Mouse (Mus musculus) lung, postnatal 36 days (tissue): ENCODE measurements around the gene Tnfsfm13.

Experiments
- DNase-seq: peaks from one replicate; pipeline ENCODE4 v3.0.0; 2022; ENCODE audit warnings: mixed read lengths

Gene Tnfsfm13

GRCm38 (mm10) chr11:69645860-69646259, 50.0 kb downstream of the Tnfsfm13 start:
- DNase-seq, result no peak

- no peak for DNase-seq
Observed at GRCm38 (mm10) chr11:69635471-69635870, 60.4 kb downstream of the Tnfsfm13 start.

- peak; percentile 66 for DNase-seq
Observed at GRCm38 (mm10) chr11:69633128-69633866, 62.6 kb downstream of the Tnfsfm13 start.
